ENCODE assay signal across 8 mouse cellular contexts in genomic region chr13:67843775-67844118, GRCm38 (mm10). TPM values are rescaled to one million over a fixed set of nuclear protein-coding genes. Genes with fewer than 3 reads are reported as not detected.
DNase-seq lines count a peak whose midpoint lies in the region; ATAC-seq and TF ChIP-seq lines count a peak whose summit lies in the region.

No protein-coding gene starts in this region.

- H3K27me3 ChIP-seq in heart, embryonic 15.5 days = no peaks in the 10 kb centered on the region
- no peaks in the 10 kb centered on the region for H3K27me3 ChIP-seq in hindbrain, postnatal 0 days (ENCODE audit: insufficient read depth, low read length)
- no peaks in the 10 kb centered on the region for H3K27me3 ChIP-seq in midbrain, embryonic 15.5 days (replicated peaks)

- H3K9ac ChIP-seq in heart, embryonic 15.5 days = peak overlapping the region; percentile 34; the same call in 1 of the 2 replicates
- peak overlapping the region; percentile 28; the same call in 1 of the 2 replicates for H3K9ac ChIP-seq in hindbrain, postnatal 0 days (replicated peaks; ENCODE audit: low read length)
- peak overlapping the region; percentile 61 for H3K9ac ChIP-seq in midbrain, embryonic 15.5 days

- TF ChIP-seq CTCF in cortical plate, adult 2 months (IDR thresholded peaks at IDR 0.05; ENCODE audit: extremely low read depth, insufficient read depth, low read length) = no peak
- TF ChIP-seq CTCF in hindbrain, postnatal 0 days (IDR thresholded peaks at IDR 0.05; ENCODE audit: low read depth) = no peak

- DNase-seq in heart, postnatal 14 days = no peak
- DNase-seq in hindbrain, postnatal 0 days (ENCODE audit: low spot score) = no peak
- no peak for DNase-seq in frontal cortex, postnatal 36 days (ENCODE audit: low spot score in 2 of 2)
- DNase-seq in kidney, postnatal 10 days = no peak

- 37% methylated on average over 6 of the region's 6 CpGs for WGBS in heart, embryonic 15.5 days
- 35% methylated on average over 6 of the region's 6 CpGs for WGBS in hindbrain, postnatal 0 days
- WGBS in midbrain, embryonic 15.5 days = 40% methylated on average over 6 of the region's 6 CpGs

- 0 out of 2 replicates have a peak, but pooled peaks have one; percentile 7 for ATAC-seq in heart, embryonic 15.5 days (replicated peaks; ENCODE audit: insufficient number of reproducible peaks, insufficient read depth, low FRiP score, low read depth)
- ATAC-seq in hindbrain, postnatal 0 days = no peak; the same call in 1 of the 2 replicates
- ATAC-seq in midbrain, embryonic 15.5 days (replicated peaks) = no peak; the same call in 1 of the 2 replicates
- ATAC-seq in erythroblast, adult 5-6 weeks (replicated peaks; ENCODE audit: low FRiP score, poor library complexity, severe bottlenecking) = no peak

- intact Hi-C loops in heart, postnatal 14 days (cut with DNase I) = loop anchor here (2.0 kb wide), 2 partner anchors 161 to 207 kb away; partner anchors contain the start of genes Gm49345 and Zfp729a

- H3K4me2 ChIP-seq in heart, embryonic 15.5 days = peak overlapping the region; percentile 71
- peak overlapping the region; percentile 62 for H3K4me2 ChIP-seq in hindbrain, postnatal 0 days (ENCODE audit: low read depth, low read length)
- peak overlapping the region; percentile 60 for H3K4me2 ChIP-seq in midbrain, embryonic 15.5 days

- H3K4me1 ChIP-seq in heart, embryonic 15.5 days (replicated peaks) = 0 out of 2 replicates have a peak, but pooled peaks cover 5% of the 10 kb centered on the region
- peaks cover 4% of the 10 kb centered on the region; the same call in 1 of the 2 replicates for H3K4me1 ChIP-seq in cortical plate, adult 2 months (ENCODE audit: control insufficient read depth, insufficient read depth, low read length)
- no peaks in the 10 kb centered on the region for H3K4me1 ChIP-seq in hindbrain, postnatal 0 days (ENCODE audit: insufficient read depth, low read length)
- H3K4me1 ChIP-seq in midbrain, embryonic 15.5 days = peaks cover 11% of the 10 kb centered on the region

- peak overlapping the region; percentile 49 for H3K4me3 ChIP-seq in heart, embryonic 15.5 days
- H3K4me3 ChIP-seq in cortical plate, adult 2 months (ENCODE audit: insufficient read depth, low read length) = peak overlapping the region; percentile 65; the same call in 1 of the 2 replicates
- H3K4me3 ChIP-seq in hindbrain, postnatal 0 days (ENCODE audit: low read length) = peak overlapping the region; percentile 39
- H3K4me3 ChIP-seq in midbrain, embryonic 15.5 days = peak overlapping the region; percentile 43

- no peaks in the 10 kb centered on the region for H3K36me3 ChIP-seq in heart, embryonic 15.5 days
- H3K36me3 ChIP-seq in hindbrain, postnatal 0 days (ENCODE audit: insufficient read depth, low read length) = no peaks in the 10 kb centered on the region
- no peaks in the 10 kb centered on the region for H3K36me3 ChIP-seq in midbrain, embryonic 15.5 days (replicated peaks)

- TF ChIP-seq POLR2A in cortical plate, adult 2 months (IDR thresholded peaks at IDR 0.05; ENCODE audit: extremely low read depth, insufficient read depth, low read length) = no peak

- H3K9me3 ChIP-seq in heart, embryonic 15.5 days (replicated peaks) = no peaks in the 10 kb centered on the region
- H3K9me3 ChIP-seq in hindbrain, postnatal 0 days (ENCODE audit: low read length) = no peaks in the 10 kb centered on the region
- no peaks in the 10 kb centered on the region for H3K9me3 ChIP-seq in midbrain, embryonic 15.5 days

- no peak overlapping the region for H3K27ac ChIP-seq in heart, embryonic 15.5 days
- H3K27ac ChIP-seq in cortical plate, adult 2 months (ENCODE audit: insufficient read depth, low read length) = no peak overlapping the region
- H3K27ac ChIP-seq in hindbrain, postnatal 0 days = peak overlapping the region; percentile 17; the same call in 1 of the 2 replicates
- peak overlapping the region; percentile 77 for H3K27ac ChIP-seq in midbrain, embryonic 15.5 days

RNA-seq across cellular contexts. Expression of gene Gm10037, which starts 12.8 kb away (rescaled TPM):
- polyA plus RNA-seq in heart, embryonic 15.5 days (2015; fragmentation: Nextera tagmentation; extraction: Ambion mirVana) = 1.0 and 2.4 TPM in 2 replicates
- total RNA-seq in heart, postnatal 14 days (2021) = under 1 TPM; 0.76 to 0.78 TPM
- 16.6 and 18.0 TPM in 2 replicates for polyA plus RNA-seq in cortical plate, adult 2 months (2012; rRNA removed)
- 2.9 and 4.0 TPM in 2 replicates for total RNA-seq in hindbrain, postnatal 0 days (2014; rRNA removed)
- polyA plus RNA-seq in hindbrain, postnatal 0 days (2015; fragmentation: Nextera tagmentation; extraction: Ambion mirVana) = 4.7 and 4.8 TPM in 2 replicates
- 5.5 and 7.0 TPM in 2 replicates for polyA plus RNA-seq in midbrain, embryonic 15.5 days (2015; fragmentation: Nextera tagmentation; extraction: Ambion mirVana)
- not detected in 2 replicates for total RNA-seq in erythroblast, adult 5-6 weeks (2015; ENCODE audit: low replicate concordance)
- not detected in 2 replicates for total RNA-seq in erythroblast, adult 5-6 weeks (2017; ENCODE audit: low replicate concordance)

RNA-seq across cellular contexts. Expression of gene BC048507, which starts 19.4 kb away (rescaled TPM):
- polyA plus RNA-seq in heart, embryonic 15.5 days (2015; fragmentation: Nextera tagmentation; extraction: Ambion mirVana) = not detected in 2 replicates
- total RNA-seq in heart, postnatal 14 days (2021) = not detected
- 0.21 TPM in 2 replicates for polyA plus RNA-seq in cortical plate, adult 2 months (2012; rRNA removed)
- total RNA-seq in hindbrain, postnatal 0 days (2014; rRNA removed) = not detected in 2 replicates
- not detected in 2 replicates for polyA plus RNA-seq in hindbrain, postnatal 0 days (2015; fragmentation: Nextera tagmentation; extraction: Ambion mirVana)
- 0.31 TPM in 2 replicates for polyA plus RNA-seq in midbrain, embryonic 15.5 days (2015; fragmentation: Nextera tagmentation; extraction: Ambion mirVana)
- not detected in 2 replicates for total RNA-seq in erythroblast, adult 5-6 weeks (2015; ENCODE audit: low replicate concordance)
- not detected in 2 replicates for total RNA-seq in erythroblast, adult 5-6 weeks (2017; ENCODE audit: low replicate concordance)

RNA-seq across cellular contexts. Expression of gene Zfp273, which starts 30.2 kb away (rescaled TPM):
- 4.9 and 5.3 TPM in 2 replicates for polyA plus RNA-seq in heart, embryonic 15.5 days (2015; fragmentation: Nextera tagmentation; extraction: Ambion mirVana)
- total RNA-seq in heart, postnatal 14 days (2021) = 1 to 10 TPM; 1.9 to 2.2 TPM
- 4.4 and 5.8 TPM in 2 replicates for polyA plus RNA-seq in cortical plate, adult 2 months (2012; rRNA removed)
- 4.4 and 5.1 TPM in 2 replicates for total RNA-seq in hindbrain, postnatal 0 days (2014; rRNA removed)
- 7.8 and 8.7 TPM in 2 replicates for polyA plus RNA-seq in hindbrain, postnatal 0 days (2015; fragmentation: Nextera tagmentation; extraction: Ambion mirVana)
- polyA plus RNA-seq in midbrain, embryonic 15.5 days (2015; fragmentation: Nextera tagmentation; extraction: Ambion mirVana) = 14.4 and 14.5 TPM in 2 replicates
- 1.2 and 1.7 TPM in 2 replicates for total RNA-seq in erythroblast, adult 5-6 weeks (2015; ENCODE audit: low replicate concordance)
- total RNA-seq in erythroblast, adult 5-6 weeks (2017; ENCODE audit: low replicate concordance) = 0.17 and 4.0 TPM in 2 replicates

Comparison
In these comparisons a context has a peak if more than half of its experiments do, and no peak if none do; other contexts are left out.
1. H3K27ac ChIP-seq: peak in hindbrain, postnatal 0 days (single experiment) and midbrain, embryonic 15.5 days (single experiment); none in heart, embryonic 15.5 days (single experiment) and cortical plate, adult 2 months (single experiment).
2. Peak in every context shown above with its lines, with median percentiles within 50 percentile points of each other: H3K4me2 ChIP-seq, H3K4me3 ChIP-seq and H3K9ac ChIP-seq.